Mouse (Mus musculus): Measurements from ENCODE around the gene Sec31b. TPM values are rescaled to one million over a fixed set of nuclear protein-coding genes. Genes with fewer than 3 reads are reported as not detected.

Sec31b gene
- polyA plus RNA-seq, 1 experiment: 1.3 TPM

- H3K4me3 ChIP-seq (replicated peaks; ENCODE audit: control insufficient read depth, low read depth, low read length): no peak within 1 kb of the TSS
- no peak for TF ChIP-seq CTCF (IDR thresholded peaks at IDR 0.05; ENCODE audit: control insufficient read depth, insufficient read depth, low read length)
- no peak for TF ChIP-seq POLR2A (IDR thresholded peaks at IDR 0.05; ENCODE audit: borderline replicate concordance, control insufficient read depth, low read depth, low read length)
- WGBS: 58% methylated on average over 8 of the region's 8 CpGs
- H3K4me1 ChIP-seq (ENCODE audit: control insufficient read depth, insufficient read depth, low read length): no peaks in the 10 kb centered on the region
- no peak within 1 kb of the TSS for H3K27ac ChIP-seq (ENCODE audit: control insufficient read depth, insufficient read depth, low read depth, low read length, poor library complexity)
These were observed 52.5 kb downstream of the Sec31b start, which contains the start of gene Wnt8b for GRCm38 (mm10) chr19:44493128-44493527. Gene Wnt8b (plus strand): TSS chr19:44493472.

- H3K4me3 ChIP-seq (replicated peaks; ENCODE audit: control insufficient read depth, low read depth, low read length): no peak overlapping the region
- no peak for TF ChIP-seq POLR2A (IDR thresholded peaks at IDR 0.05; ENCODE audit: borderline replicate concordance, control insufficient read depth, low read depth, low read length)
- peak; percentile 86 for TF ChIP-seq CTCF (IDR thresholded peaks at IDR 0.05; ENCODE audit: control insufficient read depth, insufficient read depth, low read length)
- no peaks in the 10 kb centered on the region for H3K4me1 ChIP-seq (ENCODE audit: control insufficient read depth, insufficient read depth, low read length)
- H3K27ac ChIP-seq (ENCODE audit: control insufficient read depth, insufficient read depth, low read depth, low read length, poor library complexity): no peak overlapping the region
- 12% methylated on average over 8 of the region's 8 CpGs for WGBS
These were observed 58.4 kb downstream of the Sec31b start for GRCm38 (mm10) chr19:44487266-44487665.

GRCm38 (mm10) chr19:44476541-44476940 is 69.1 kb downstream of the Sec31b start:
- H3K4me1 ChIP-seq (ENCODE audit: control insufficient read depth, insufficient read depth, low read length): no peaks in the 10 kb centered on the region
- WGBS: 49% methylated on average over 3 of the region's 3 CpGs
- no peak for TF ChIP-seq CTCF (IDR thresholded peaks at IDR 0.05; ENCODE audit: control insufficient read depth, insufficient read depth, low read length)
- no peak for TF ChIP-seq POLR2A (IDR thresholded peaks at IDR 0.05; ENCODE audit: borderline replicate concordance, control insufficient read depth, low read depth, low read length)
- H3K4me3 ChIP-seq (replicated peaks; ENCODE audit: control insufficient read depth, low read depth, low read length): no peak overlapping the region
- H3K27ac ChIP-seq (ENCODE audit: control insufficient read depth, insufficient read depth, low read depth, low read length, poor library complexity): no peak overlapping the region

GRCm38 (mm10) chr19:44475268-44475667 is 70.4 kb downstream of the Sec31b start:
- H3K4me1 ChIP-seq (ENCODE audit: control insufficient read depth, insufficient read depth, low read length): no peaks in the 10 kb centered on the region
- no peak overlapping the region for H3K27ac ChIP-seq (ENCODE audit: control insufficient read depth, insufficient read depth, low read depth, low read length, poor library complexity)
- H3K4me3 ChIP-seq (replicated peaks; ENCODE audit: control insufficient read depth, low read depth, low read length): no peak overlapping the region
- TF ChIP-seq POLR2A (IDR thresholded peaks at IDR 0.05; ENCODE audit: borderline replicate concordance, control insufficient read depth, low read depth, low read length) (no peak), CTCF (IDR thresholded peaks at IDR 0.05; ENCODE audit: control insufficient read depth, insufficient read depth, low read length) (no peak)
- 80% methylated on average over 6 of the region's 6 CpGs for WGBS

- WGBS: 4% methylated on average over 10 of the region's 10 CpGs
- Histone ChIP-seq H3K4me3 (replicated peaks; ENCODE audit: control insufficient read depth, low read depth, low read length) (no peak overlapping the region), H3K4me1 (ENCODE audit: control insufficient read depth, insufficient read depth, low read length) (no peaks in the 10 kb centered on the region), H3K27ac (ENCODE audit: control insufficient read depth, insufficient read depth, low read depth, low read length, poor library complexity) (no peak overlapping the region)
- no peak for TF ChIP-seq POLR2A (IDR thresholded peaks at IDR 0.05; ENCODE audit: borderline replicate concordance, control insufficient read depth, low read depth, low read length)
- peak; percentile 97 for TF ChIP-seq CTCF (IDR thresholded peaks at IDR 0.05; ENCODE audit: control insufficient read depth, insufficient read depth, low read length)
These were observed 71.5 kb downstream of the Sec31b start for GRCm38 (mm10) chr19:44474158-44474557.

Other genes starting within 250 kb of the Sec31b start
- not detected in 2 replicates for gene Scd4, start 212.8 kb downstream of the Sec31b start, polyA plus RNA-seq (2011; ENCODE audit: insufficient read depth, insufficient read length, low replicate concordance, missing spikeins)
- 29.4 and 37.4 TPM in 2 replicates for gene Scd1, start 138.0 kb downstream of the Sec31b start, polyA plus RNA-seq (2011; ENCODE audit: insufficient read depth, insufficient read length, low replicate concordance, missing spikeins)
- gene Wnt8b, start 52.4 kb downstream of the Sec31b start, polyA plus RNA-seq (2011; ENCODE audit: insufficient read depth, insufficient read length, low replicate concordance, missing spikeins): not detected in 2 replicates
- gene Gm20538, start 7.0 kb upstream of the Sec31b start, polyA plus RNA-seq (2011; ENCODE audit: insufficient read depth, insufficient read length, low replicate concordance, missing spikeins): 9.8 TPM in 1 of 2 replicates, not detected in the other
- gene Ndufb8, start 9.6 kb upstream of the Sec31b start, polyA plus RNA-seq (2011; ENCODE audit: insufficient read depth, insufficient read length, low replicate concordance, missing spikeins): 104 and 151 TPM in 2 replicates
- gene Hif1an, start 17.0 kb upstream of the Sec31b start, polyA plus RNA-seq (2011; ENCODE audit: insufficient read depth, insufficient read length, low replicate concordance, missing spikeins): 8.1 and 14.9 TPM in 2 replicates
- gene Pax2, start 210.2 kb upstream of the Sec31b start, polyA plus RNA-seq (2011; ENCODE audit: insufficient read depth, insufficient read length, low replicate concordance, missing spikeins): not detected in 2 replicates